Mouse (Mus musculus): ENCODE results near the gene Sp100. TPM values are rescaled to one million over a fixed set of nuclear protein-coding genes. Genes with fewer than 3 reads are reported as not detected.

Gene Sp100
- 0.96 and 1.3 TPM in 2 replicates for polyA plus RNA-seq (2012; rRNA removed)

DNA sequence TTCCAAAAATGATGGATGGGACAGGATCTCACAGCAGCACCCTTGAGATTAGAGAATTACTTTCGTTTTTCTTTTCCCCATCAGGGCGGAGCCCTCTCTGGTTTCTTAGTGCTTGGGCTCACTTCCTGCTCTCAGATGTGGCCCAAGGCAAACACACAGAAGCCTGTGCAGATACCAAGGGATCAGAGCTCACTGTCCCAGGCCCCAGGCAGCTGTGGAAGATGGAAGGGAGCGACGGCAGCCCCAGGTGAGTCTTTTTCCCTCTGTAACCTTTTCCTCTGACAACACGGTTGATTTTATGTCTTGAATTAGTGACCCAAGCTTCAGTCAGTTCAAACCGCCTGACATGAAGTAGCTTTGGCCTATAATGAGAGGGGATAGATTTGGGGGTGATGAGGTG, at the start of gene Sp100:
TSS of gene Sp100 (plus strand) at position 108 of the 400 bp plus-strand sequence.

GRCm38 (mm10) chr1:85600078-85600477, 49.7 kb upstream of the Sp100 start, which contains the start of gene Sp140:
Sp140 (plus strand) TSS chr1:85600378.

Other genes starting within 250 kb of the Sp100 start
- gene G530012D18Rik, start 74.3 kb upstream of the Sp100 start, polyA plus RNA-seq (2012; rRNA removed) = not detected in 2 replicates
- 0.89 and 0.96 TPM in 2 replicates for gene Sp110, start 51.2 kb upstream of the Sp100 start, polyA plus RNA-seq (2012; rRNA removed)
- 0.53 and 0.67 TPM in 2 replicates for gene Sp140, start 49.6 kb upstream of the Sp100 start, polyA plus RNA-seq (2012; rRNA removed)
- 0.41 and 0.72 TPM in 2 replicates for gene A630001G21Rik, start 128.7 kb downstream of the Sp100 start, polyA plus RNA-seq (2012; rRNA removed)
- 111 and 115 TPM in 2 replicates for gene Cab39, start 143.5 kb downstream of the Sp100 start, polyA plus RNA-seq (2012; rRNA removed)
- gene Itm2c, start 244.3 kb downstream of the Sp100 start, polyA plus RNA-seq (2012; rRNA removed) = 152 and 167 TPM in 2 replicates